Mouse (Mus musculus) ES-E14 (cell line): ENCODE results near the gene Nek7. TPM values are rescaled to one million over a fixed set of nuclear protein-coding genes. Genes with fewer than 3 reads are reported as not detected.

ENCODE experiments used
- DNase-seq: peaks from one replicate; pipeline ENCODE4 v3.0.0-alpha.2; 2013; ENCODE audit warnings: low read depth, low spot score
- H3K27ac ChIP-seq: 2 replicates; pipeline ENCODE4 v1.5.1; 2012; ENCODE audit warnings: low read depth, mild to moderate bottlenecking, low read length, moderate library complexity, mixed read lengths; ENCODE audit not compliant: poor library complexity, insufficient read depth, severe bottlenecking
- H3K36me3 ChIP-seq: 2 replicates; pipeline ENCODE4 v1.6.1; 2012; ENCODE audit warnings: mild to moderate bottlenecking, low read length, moderate library complexity, mixed read lengths; ENCODE audit not compliant: control insufficient read depth, poor library complexity, insufficient read depth, severe bottlenecking
- H3K4me1 ChIP-seq, 2 experiments: fragments of 150-350 bp in 1 of 2; sonication (generic) in 1 of 2; 2 replicates each; pipeline ENCODE4 v1.6.1; 2012; ENCODE audit warnings: low read length in 2 of 2, mild to moderate bottlenecking in 1 of 2, mixed read lengths in 1 of 2; ENCODE audit not compliant: control insufficient read depth in 2 of 2, insufficient read depth in 2 of 2, poor library complexity in 1 of 2
- H3K4me3 ChIP-seq, 2 experiments: fragments of 150-350 bp in 1 of 2; sonication (generic) in 1 of 2; 2 replicates each; pipeline ENCODE4 v1.5.1; 2012; ENCODE audit warnings: low read length in 2 of 2, low read depth in 1 of 2, mild to moderate bottlenecking in 1 of 2, mixed read lengths in 1 of 2; ENCODE audit not compliant: insufficient read depth in 1 of 2, poor library complexity in 1 of 2, severe bottlenecking in 1 of 2
- H3K9ac ChIP-seq: 2 replicates; pipeline ENCODE4 v1.6.1; 2012; ENCODE audit warnings: low read depth, mild to moderate bottlenecking, low read length, mixed read lengths; ENCODE audit not compliant: poor library complexity, insufficient read depth, severe bottlenecking
- H3K9me3 ChIP-seq: fragments of 150-350 bp; sonication (generic); 2 replicates; pipeline ENCODE4 v1.6.1; 2012; ENCODE audit warnings: low read depth, mild to moderate bottlenecking, low read length; ENCODE audit not compliant: control insufficient read depth, insufficient read depth
- CHD2 ChIP-seq: IDR thresholded peaks from 2 replicates; pipeline ENCODE4 v1.6.1; 2014; ENCODE audit warnings: mild to moderate bottlenecking, low read depth, low read length, inconsistent platforms
- HCFC1 ChIP-seq: IDR thresholded peaks from 2 replicates; pipeline ENCODE4 v1.6.1; 2012; ENCODE audit warnings: low read length, inconsistent platforms, borderline replicate concordance; ENCODE audit not compliant: insufficient read depth
- MAFK ChIP-seq: IDR thresholded peaks from 2 replicates; pipeline ENCODE4 v1.6.1; 2014; ENCODE audit warnings: mild to moderate bottlenecking, low read depth, low read length, inconsistent platforms; ENCODE audit not compliant: insufficient read depth
- ZC3H11A ChIP-seq: IDR thresholded peaks from 2 replicates; pipeline ENCODE4 v1.6.1; 2012; ENCODE audit warnings: low read depth, mild to moderate bottlenecking, inconsistent platforms, low read length, borderline replicate concordance
- ZNF384 ChIP-seq: IDR thresholded peaks from 2 replicates; pipeline ENCODE4 v1.6.1; 2012; ENCODE audit warnings: low read depth, low read length, inconsistent platforms
- in situ Hi-C, 2 experiments: fragments of 600-800 bp; cut with MboI; formaldehyde crosslinking; loops; one replicate each; pipeline ENCODE4 v1.15.1; 2025; ENCODE audit warnings: low sequenced_read_pairs in 2 of 2, inconsistent platforms in 1 of 2; ENCODE audit not compliant: unreplicated experiment in 2 of 2
- total RNA-seq: library from RNA; depleted of rRNA; stranded (reverse); fragments of 300-350 nt; gene quantifications from 2 replicates; pipeline ENCODE4 v1.2.3, GENCODE M21; 2012

The Nek7 gene
- total RNA-seq, 1 experiment = 13.3 TPM

DNA sequence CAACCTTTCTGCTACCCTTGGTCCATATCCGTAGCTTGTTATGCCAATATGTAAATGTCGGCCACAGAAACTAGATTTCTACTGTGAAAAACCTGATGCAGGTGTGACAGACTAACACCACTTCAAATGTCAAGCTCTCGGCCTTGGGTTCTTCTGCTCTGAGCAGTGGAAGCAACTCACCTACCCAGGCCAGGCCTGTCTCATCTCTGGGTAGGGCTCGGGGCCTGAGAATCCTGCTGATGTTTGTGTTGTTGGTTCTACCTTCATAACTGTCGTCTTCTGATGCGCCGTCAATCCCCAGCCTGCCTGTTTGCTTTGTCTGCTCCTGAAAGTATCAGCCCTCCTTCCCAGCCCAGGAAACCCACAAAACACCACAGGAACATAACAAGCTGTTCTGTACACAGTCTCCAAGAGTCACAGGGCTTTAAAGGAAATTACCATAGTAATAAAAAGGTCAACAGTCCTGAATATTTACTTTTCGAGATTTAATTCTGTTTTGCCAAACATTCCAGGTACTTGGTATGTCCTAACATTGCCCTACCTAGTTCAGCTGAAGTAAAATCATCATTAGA, 29.4 kb downstream of the Nek7 start:
- no peak overlapping the region for H3K27ac ChIP-seq
- no peaks in the 10 kb centered on the region for H3K36me3 ChIP-seq
- H3K9ac ChIP-seq = no peak overlapping the region
- no peak for DNase-seq
- TF ChIP-seq CHD2 = no peak
- no peak for TF ChIP-seq HCFC1
- TF ChIP-seq ZNF384 = no peak
- TF ChIP-seq MAFK = no peak
- no peak for TF ChIP-seq ZC3H11A
- H3K4me3 ChIP-seq = no peak overlapping the region
- no peaks in the 10 kb centered on the region for H3K9me3 ChIP-seq
- peaks cover 0 to 4% of the 10 kb centered on the region in 2 experiments; a peak in 2 of 4 replicates for H3K4me1 ChIP-seq
- in situ Hi-C loops = no loop called here

DNA sequence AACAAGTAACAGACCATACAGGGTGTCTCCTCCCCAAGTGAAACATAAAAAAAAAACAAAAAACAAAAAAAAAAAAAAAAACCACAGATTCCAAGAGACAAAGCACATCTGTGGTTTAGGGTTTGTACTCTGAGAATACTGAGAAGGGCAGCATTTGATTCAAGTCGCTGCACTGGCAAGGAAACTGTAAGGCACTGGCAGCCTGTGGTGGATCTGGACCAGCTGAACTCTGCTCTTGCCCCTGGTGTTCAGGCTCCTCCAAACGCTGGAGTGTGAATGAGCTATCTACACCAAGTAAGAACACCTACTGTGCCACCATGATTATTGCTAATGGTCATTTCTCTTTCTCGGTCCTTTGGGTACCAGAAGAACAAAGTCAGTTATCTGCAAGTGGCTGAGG, 30.8 kb downstream of the Nek7 start:
- H3K4me1 ChIP-seq = peaks cover 0 to 4% of the 10 kb centered on the region in 2 experiments; a peak in 2 of 4 replicates
- H3K9ac ChIP-seq = no peak overlapping the region
- H3K4me3 ChIP-seq = no peak overlapping the region
- no peaks in the 10 kb centered on the region for H3K36me3 ChIP-seq
- no peaks in the 10 kb centered on the region for H3K9me3 ChIP-seq
- in situ Hi-C loops = no loop called here
- H3K27ac ChIP-seq = no peak overlapping the region
- no peak for DNase-seq
- TF ChIP-seq ZNF384 = no peak
- no peak for TF ChIP-seq HCFC1
- TF ChIP-seq CHD2 = no peak
- no peak for TF ChIP-seq MAFK
- TF ChIP-seq ZC3H11A = no peak

DNA sequence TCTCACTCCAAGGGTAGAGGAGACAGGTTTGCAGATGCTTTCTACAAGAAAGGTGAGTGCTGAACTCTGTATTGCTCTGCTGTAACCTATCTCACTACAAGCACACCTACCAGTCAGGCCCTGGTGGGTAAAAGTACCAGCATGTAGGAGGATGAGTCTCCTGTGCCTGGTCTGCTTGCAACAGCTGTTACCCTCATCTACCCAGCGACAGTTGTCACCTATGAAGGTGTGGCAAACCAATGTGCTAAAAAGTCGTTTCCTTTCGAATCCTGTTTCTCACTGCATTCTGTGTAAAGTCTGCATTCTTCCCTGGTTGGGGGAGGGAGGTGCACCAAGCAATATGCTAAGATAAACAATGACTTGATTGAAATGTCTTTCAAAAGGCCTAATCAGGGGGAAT, 32.1 kb downstream of the Nek7 start:
- in situ Hi-C loops = no loop called here
- H3K36me3 ChIP-seq = no peaks in the 10 kb centered on the region
- TF ChIP-seq CHD2 (no peak), MAFK (no peak), HCFC1 (no peak), ZC3H11A (no peak), ZNF384 (no peak)

DNA sequence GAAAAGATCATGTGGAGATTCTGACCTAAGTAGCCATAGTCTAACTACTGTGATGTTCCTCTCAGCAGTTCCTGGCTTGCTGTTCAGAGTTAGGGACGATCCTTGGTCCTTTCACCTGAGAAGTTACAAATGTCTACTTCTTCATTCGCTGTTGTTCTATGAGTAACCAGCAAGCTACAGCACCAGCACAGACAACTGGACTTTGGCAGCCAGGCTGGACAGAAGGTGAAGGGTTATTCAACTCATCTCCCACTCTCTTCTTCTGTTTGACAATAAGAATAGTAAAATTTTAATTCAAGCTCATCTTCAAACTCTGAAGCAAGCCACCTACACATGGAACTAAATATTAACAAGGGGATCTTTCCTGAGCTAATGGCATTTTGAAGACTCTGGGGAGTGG, 33.0 kb downstream of the Nek7 start:
- no peak overlapping the region for H3K9ac ChIP-seq
- H3K4me3 ChIP-seq = no peak overlapping the region
- in situ Hi-C loops = no loop called here
- no peak for TF ChIP-seq ZC3H11A
- TF ChIP-seq ZNF384 = no peak
- TF ChIP-seq HCFC1 = no peak
- TF ChIP-seq MAFK = no peak
- TF ChIP-seq CHD2 = no peak
- H3K27ac ChIP-seq = no peak overlapping the region
- H3K4me1 ChIP-seq = peaks cover 0 to 3% of the 10 kb centered on the region in 2 experiments; a peak in 1 of 4 replicates
- no peaks in the 10 kb centered on the region for H3K36me3 ChIP-seq
- no peaks in the 10 kb centered on the region for H3K9me3 ChIP-seq
- no peak for DNase-seq

More for the DNA sequence above, 32.1 kb downstream of the Nek7 start:
- H3K9me3 ChIP-seq = no peaks in the 10 kb centered on the region
- DNase-seq = no peak
- no peak overlapping the region for H3K9ac ChIP-seq
- H3K27ac ChIP-seq = no peak overlapping the region
- H3K4me1 ChIP-seq = peaks cover 0 to 3% of the 10 kb centered on the region in 2 experiments; a peak in 1 of 4 replicates
- H3K4me3 ChIP-seq = no peak overlapping the region
